In genomic region chr13:108316487-108316903, GRCm38 (mm10) we compare ENCODE assay signal across 8 mouse cellular contexts. TPM values are rescaled to one million over a fixed set of nuclear protein-coding genes. Genes with fewer than 3 reads are reported as not detected.
DNase-seq lines count a peak whose midpoint lies in the region; ATAC-seq lines count a peak whose summit lies in the region.

No protein-coding gene starts in this region.

- H3K4me3 ChIP-seq in embryonic facial prominence, embryonic 13.5 days: peak overlapping the region; percentile 74
- H3K4me3 ChIP-seq in midbrain, embryonic 13.5 days (replicated peaks): peak overlapping the region; percentile 57

- no peaks in the 10 kb centered on the region for H3K27me3 ChIP-seq in embryonic facial prominence, embryonic 13.5 days
- H3K27me3 ChIP-seq in midbrain, embryonic 13.5 days: no peaks in the 10 kb centered on the region

- H3K4me1 ChIP-seq in embryonic facial prominence, embryonic 13.5 days: peaks cover 19% of the 10 kb centered on the region
- peaks cover 19% of the 10 kb centered on the region for H3K4me1 ChIP-seq in midbrain, embryonic 13.5 days (replicated peaks)

- H3K9me3 ChIP-seq in embryonic facial prominence, embryonic 13.5 days: no peaks in the 10 kb centered on the region
- H3K9me3 ChIP-seq in midbrain, embryonic 13.5 days: no peaks in the 10 kb centered on the region

- peak; percentile 12 for ATAC-seq in CD4-positive, CD25-positive, alpha-beta regulatory T cell, adult 4 months
- peak; percentile 28; the same call in 1 of the 2 replicates for ATAC-seq in embryonic facial prominence, embryonic 13.5 days (ENCODE audit: insufficient number of reproducible peaks, insufficient read depth, low FRiP score, low TSS enrichment, low read depth)
- peak; percentile 71 for ATAC-seq in midbrain, embryonic 13.5 days

- H3K9ac ChIP-seq in embryonic facial prominence, embryonic 13.5 days: peak overlapping the region; percentile 81
- H3K9ac ChIP-seq in midbrain, embryonic 13.5 days (replicated peaks): peak overlapping the region; percentile 79

- peak overlapping the region; percentile 96 for H3K4me2 ChIP-seq in embryonic facial prominence, embryonic 13.5 days
- H3K4me2 ChIP-seq in midbrain, embryonic 13.5 days (replicated peaks): peak overlapping the region; percentile 96

- no peak overlapping the region for H3K27ac ChIP-seq in embryonic facial prominence, embryonic 13.5 days
- H3K27ac ChIP-seq in midbrain, embryonic 13.5 days: no peak overlapping the region

- 0% methylated on average over 32 of the region's 32 CpGs for WGBS in embryonic facial prominence, embryonic 13.5 days
- WGBS in midbrain, embryonic 13.5 days: under 1% methylated on average over 32 of the region's 32 CpGs

- H3K36me3 ChIP-seq in embryonic facial prominence, embryonic 13.5 days: 0 out of 2 replicates have a peak, but pooled peaks cover 3% of the 10 kb centered on the region
- no peaks in the 10 kb centered on the region for H3K36me3 ChIP-seq in midbrain, embryonic 13.5 days

- peak; percentile 13 for DNase-seq in adrenal gland, postnatal 14 days
- no peak for DNase-seq in adrenal gland, adult 8-10 months
- DNase-seq in induced T-regulatory cell, adult 2 months (ENCODE audit: low read depth): peak; percentile 59
- DNase-seq in thymus, postnatal 14 days: peak; percentile 52
- DNase-seq in left cerebral cortex, adult 18-20 months (ENCODE audit: low spot score in 2 of 2): no peak

RNA-seq across cellular contexts. Expression of gene Depdc1b, which starts 0.4 kb away (rescaled TPM):
- 3.8 and 3.9 TPM in 2 replicates for total RNA-seq in adrenal gland, postnatal 14 days (2021)
- total RNA-seq in adrenal gland, adult 8-10 months (2022): under 1 TPM in 3 of 4 experiments, not detected in 1; 0.28 to 0.83 (median 0.31) TPM
- polyA plus RNA-seq in CD4-positive, CD25-positive, alpha-beta regulatory T cell, adult 4 months (2017; shearing (Covaris generic)): 1 to 10 TPM in 1 of 2 experiments, under 1 TPM in 1; 0.86 to 2.3 TPM
- polyA plus RNA-seq in embryonic facial prominence, embryonic 13.5 days (2015; fragmentation: Nextera tagmentation; extraction: Ambion mirVana): 9.7 and 11.6 TPM in 2 replicates
- 5.7 TPM in 2 replicates for polyA plus RNA-seq in midbrain, embryonic 13.5 days (2015; fragmentation: Nextera tagmentation; extraction: Ambion mirVana)
- total RNA-seq in left cerebral cortex, adult 18-20 months (2021): under 1 TPM; 0.14 to 0.26 TPM

Comparison
In these comparisons a context has a peak if more than half of its experiments do, and no peak if none do; other contexts are left out.
1. DNase-seq: peak in adrenal gland, postnatal 14 days (single experiment), induced T-regulatory cell, adult 2 months (single experiment) and thymus, postnatal 14 days (single experiment); none in adrenal gland, adult 8-10 months (single experiment) and left cerebral cortex, adult 18-20 months (0 of 2).
2. ATAC-seq: peak in every context shown above with its lines; median percentile 71 in midbrain, embryonic 13.5 days; 28 in embryonic facial prominence, embryonic 13.5 days; 12 in CD4-positive, CD25-positive, alpha-beta regulatory T cell, adult 4 months.